Mouse (Mus musculus): ENCODE results near the gene Gpr1. TPM values are rescaled to one million over a fixed set of nuclear protein-coding genes. Genes with fewer than 3 reads are reported as not detected.

Gpr1 gene
- not detected in 2 replicates for polyA plus RNA-seq (2012; rRNA removed)

DNA sequence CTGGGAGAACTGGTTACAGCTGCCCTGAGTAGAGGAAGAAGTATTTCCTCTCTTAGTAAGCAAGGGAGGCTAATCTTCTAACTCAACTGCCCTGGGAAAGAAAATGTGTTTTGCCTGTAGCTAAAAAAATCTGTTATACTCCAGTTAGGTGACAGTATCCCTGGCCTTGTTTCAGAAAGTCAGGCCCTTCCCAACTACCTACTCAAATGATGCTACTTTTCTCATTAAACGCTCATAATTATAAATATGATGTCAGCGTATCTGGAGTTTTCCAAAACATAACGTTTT is at the start of gene Gpr1:
Gpr1 (minus strand) TSS at position 273 of the 288 bp plus-strand sequence.

DNA sequence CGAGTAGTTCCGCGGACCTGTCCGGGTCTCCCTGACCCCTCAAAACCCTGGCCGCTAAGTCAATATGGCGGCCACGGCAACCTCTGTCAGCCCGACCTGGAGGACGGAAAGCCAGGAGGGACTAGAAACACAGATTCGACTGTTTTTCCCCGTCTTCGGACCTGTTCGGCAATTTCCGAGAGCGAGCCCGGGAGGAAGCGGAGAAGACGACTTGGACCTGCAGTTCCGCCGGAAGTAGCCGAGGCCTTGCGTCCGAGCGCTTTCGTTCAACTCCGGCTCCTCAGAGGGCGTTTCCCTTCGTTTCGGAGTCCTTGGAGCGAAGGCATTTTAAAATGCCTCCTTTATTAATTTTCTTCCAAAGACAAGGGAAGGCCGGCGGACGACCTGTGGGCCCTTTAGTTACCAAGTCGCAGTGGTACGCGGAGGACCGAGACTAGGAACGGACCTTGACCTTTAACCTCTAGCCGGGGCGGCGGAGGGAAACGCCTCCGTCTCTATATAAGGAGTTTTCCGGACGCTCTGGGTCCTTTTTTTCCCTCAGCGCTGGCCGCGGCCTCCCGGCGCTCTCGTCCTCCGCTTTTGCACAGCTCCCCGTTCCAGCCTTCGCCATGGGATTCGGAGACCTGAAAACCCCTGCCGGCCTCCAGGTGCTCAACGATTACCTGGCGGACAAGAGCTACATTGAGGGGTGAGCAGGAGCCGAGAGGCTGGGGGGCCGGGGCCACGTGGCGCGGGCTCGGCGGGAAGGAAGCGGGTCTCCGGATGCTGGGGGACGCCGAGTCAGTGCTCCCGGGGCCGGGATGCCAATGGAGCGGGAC is 37.5 kb downstream of the Gpr1 start, which contains the start of the genes Eef1b2 and Ndufs1:
Eef1b2 (plus strand) TSS at position 222 of the 818 bp plus-strand sequence.
Ndufs1 (minus strand) TSS at position 230 of the 818 bp plus-strand sequence.

Other genes with a start within 250 kb of the Gpr1 start
- 2.6 and 3.1 TPM in 2 replicates for gene Ino80d, start 99.9 kb downstream of the Gpr1 start, polyA plus RNA-seq (2012; rRNA removed)
- gene Eef1b2, start 37.7 kb downstream of the Gpr1 start, polyA plus RNA-seq (2012; rRNA removed), result 640 and 672 TPM in 2 replicates
- gene Ndufs1, start 37.7 kb downstream of the Gpr1 start, polyA plus RNA-seq (2012; rRNA removed), result 61.6 and 68.7 TPM in 2 replicates
- gene Zdbf2, start 58.7 kb upstream of the Gpr1 start, polyA plus RNA-seq (2012; rRNA removed), result 0.08 and 0.24 TPM in 2 replicates
- gene Adam23, start 231.3 kb upstream of the Gpr1 start, polyA plus RNA-seq (2012; rRNA removed), result 0.28 and 0.34 TPM in 2 replicates

Data from liver, embryonic 14 days (tissue).